Mouse (Mus musculus) liver, embryonic 13.5 days (tissue): Measurements from ENCODE around the gene Nampt. TPM values are rescaled to one million over a fixed set of nuclear protein-coding genes. Genes with fewer than 3 reads are reported as not detected.

Experiments used
- ATAC-seq: fragments of 200-750 bp; cut with Nextera tagmentation; 2 replicates; pipeline ENCODE4 v1.8.0; 2017; ENCODE audit warnings: low read depth, mild to moderate bottlenecking, moderate number of reproducible peaks, moderate library complexity
- DNase-seq: peaks from one replicate; pipeline ENCODE4 v3.0.0; 2022
- H3K27ac ChIP-seq: fragments of 300-500 bp; sonication (generic); 2 replicates; pipeline ENCODE4 v1.5.1; 2015; ENCODE audit warnings: moderate library complexity, mild to moderate bottlenecking, inconsistent platforms
- H3K27me3 ChIP-seq: fragments of 300-500 bp; sonication (generic); 2 replicates; pipeline ENCODE4 v1.6.1; 2015; ENCODE audit warnings: mild to moderate bottlenecking, inconsistent platforms
- H3K36me3 ChIP-seq: fragments of 300-500 bp; sonication (generic); 2 replicates; pipeline ENCODE4 v1.6.1; 2015; ENCODE audit warnings: mild to moderate bottlenecking, inconsistent platforms
- H3K4me1 ChIP-seq: fragments of 300-500 bp; sonication (generic); replicated peaks from 2 replicates; pipeline ENCODE4 v1.6.1; 2015; ENCODE audit warnings: inconsistent platforms
- H3K4me2 ChIP-seq: fragments of 300-500 bp; sonication (generic); 2 replicates; pipeline ENCODE4 v1.6.1; 2015; ENCODE audit warnings: inconsistent platforms, mild to moderate bottlenecking, moderate library complexity
- H3K4me3 ChIP-seq: fragments of 300-500 bp; sonication (generic); replicated peaks from 2 replicates; pipeline ENCODE4 v1.5.1; 2015; ENCODE audit warnings: mild to moderate bottlenecking, inconsistent platforms
- H3K9ac ChIP-seq: fragments of 300-500 bp; sonication (generic); 2 replicates; pipeline ENCODE4 v1.6.1; 2015; ENCODE audit warnings: mild to moderate bottlenecking, inconsistent platforms
- H3K9me3 ChIP-seq: fragments of 300-500 bp; sonication (generic); replicated peaks from 2 replicates; pipeline ENCODE4 v1.6.1; 2016; ENCODE audit warnings: inconsistent platforms
- WGBS: fragments of 180-500 bp; shearing (Covaris S2); methylation state at CpG from one replicate; pipeline ENCODE4 v1.1.7; 2015; ENCODE audit not compliant: insufficient replicate concordance; 5-methylcytosine and 5-hydroxymethylcytosine counted together
- polyA plus RNA-seq: library from polyadenylated mRNA; unstranded; fragments of >200 nt; fragmentation: Nextera tagmentation; extraction: Ambion mirVana; gene quantifications from 2 replicates; pipeline ENCODE4 v1.2.1, GENCODE M21; 2015

Gene Nampt
- polyA plus RNA-seq, 1 experiment from 2014 or later = 10.6 TPM

GRCm38 (mm10) chr12:32853757-32854156 lies 34.4 kb downstream of the Nampt start:
- no peaks in the 10 kb centered on the region for H3K4me1 ChIP-seq
- DNase-seq (no peak), ATAC-seq (no peak)
- 82% methylated on average over 5 of the region's 5 CpGs for WGBS
- no peak overlapping the region for H3K27ac ChIP-seq
- H3K4me3 ChIP-seq = no peak overlapping the region
- H3K36me3 ChIP-seq = peaks cover 10% of the 10 kb centered on the region
- H3K4me2 ChIP-seq = no peak overlapping the region
- no peaks in the 10 kb centered on the region for H3K9me3 ChIP-seq
- no peaks in the 10 kb centered on the region for H3K27me3 ChIP-seq
- H3K9ac ChIP-seq = no peak overlapping the region

DNA sequence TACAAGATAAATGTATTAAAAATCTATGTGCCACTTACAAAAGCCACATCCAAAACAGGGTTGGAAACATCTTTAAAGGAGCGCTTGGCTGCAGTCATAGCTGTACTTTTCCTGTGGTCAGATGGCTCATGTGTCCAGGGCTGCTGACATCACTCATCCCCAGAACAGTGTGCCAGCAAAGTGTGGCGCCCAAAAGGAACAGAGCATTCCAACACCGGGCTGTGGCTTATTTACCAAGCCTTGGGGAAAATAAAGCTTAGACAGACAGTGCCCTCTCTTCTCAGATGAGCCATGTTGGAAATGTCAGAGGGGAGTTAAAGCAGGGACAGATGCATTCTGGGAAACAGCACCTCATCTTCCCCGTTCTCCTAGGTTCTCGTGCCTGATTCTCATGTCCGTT lies 35.5 kb downstream of the Nampt start:
- Histone ChIP-seq H3K9ac (no peak overlapping the region), H3K4me2 (no peak overlapping the region), H3K4me1 (no peaks in the 10 kb centered on the region), H3K4me3 (no peak overlapping the region), H3K27me3 (no peaks in the 10 kb centered on the region), H3K9me3 (no peaks in the 10 kb centered on the region), H3K36me3 (peaks cover 5% of the 10 kb centered on the region), H3K27ac (no peak overlapping the region)
- DNase-seq (no peak), ATAC-seq (no peak)
- WGBS = 71% methylated on average over 6 of the region's 6 CpGs

DNA sequence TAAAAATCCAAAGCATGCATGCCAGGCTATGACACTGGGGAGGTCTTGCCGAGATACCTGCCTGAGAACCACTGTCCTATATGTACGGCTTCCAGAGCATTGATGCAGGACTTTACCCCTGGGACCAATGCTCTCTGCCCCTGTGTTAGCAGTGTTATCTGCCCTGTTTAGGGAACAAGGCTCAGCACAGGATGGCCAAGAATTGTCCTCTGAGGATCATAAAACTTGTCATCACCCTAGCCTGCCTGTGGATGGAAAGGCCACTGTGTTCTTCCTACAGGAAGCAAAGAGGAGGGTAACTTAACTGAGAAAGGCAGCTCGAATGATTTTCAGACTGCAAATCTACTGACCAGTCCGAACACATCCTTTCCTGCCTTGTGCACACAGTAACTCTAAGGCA lies 36.1 kb downstream of the Nampt start:
- WGBS = 61% methylated on average over 4 of the region's 4 CpGs

DNA sequence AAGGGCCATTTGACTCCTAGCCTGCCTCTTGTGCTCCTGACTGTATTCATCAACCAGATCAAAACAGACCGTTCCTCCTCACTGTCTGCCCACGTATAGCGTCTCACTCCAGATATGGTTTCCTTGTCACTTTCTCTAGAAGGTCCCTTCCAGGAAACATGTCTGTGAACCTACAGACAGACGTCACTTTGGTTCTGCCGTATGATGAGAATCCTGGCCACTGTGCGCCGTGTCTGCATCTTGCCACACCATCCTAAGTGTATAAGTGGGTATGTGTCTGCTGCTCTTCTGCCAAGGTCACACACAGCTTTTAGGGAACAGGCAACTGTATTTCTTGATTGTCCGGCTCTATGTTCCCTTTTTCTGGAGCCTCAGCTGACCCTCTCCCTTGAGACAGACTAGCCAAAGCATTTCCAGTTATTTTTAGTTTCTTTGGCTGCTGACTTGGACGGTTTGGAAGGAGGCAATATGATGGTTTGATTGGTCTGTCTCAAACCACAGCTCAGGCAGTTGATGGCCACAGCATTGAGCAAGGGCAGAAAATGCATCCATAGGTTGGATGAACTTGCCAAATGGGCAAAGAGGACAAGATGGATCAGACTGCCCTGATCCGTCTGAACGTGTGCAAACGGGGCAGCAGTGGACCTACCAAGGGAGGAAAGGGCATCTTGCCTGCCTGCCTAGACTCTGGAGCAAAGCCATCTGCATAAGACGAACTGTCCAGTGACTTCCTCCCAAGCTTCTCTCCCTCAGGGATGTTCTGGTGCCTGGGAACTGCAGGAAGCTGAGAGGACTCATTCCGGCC lies 37.6 kb downstream of the Nampt start:
- DNase-seq (no peak), ATAC-seq (no peak)

More for the DNA sequence above, 36.1 kb downstream of the Nampt start:
- Histone ChIP-seq H3K36me3 (peaks cover 4% of the 10 kb centered on the region), H3K4me2 (no peak overlapping the region), H3K4me3 (no peak overlapping the region), H3K27me3 (no peaks in the 10 kb centered on the region), H3K27ac (no peak overlapping the region), H3K4me1 (no peaks in the 10 kb centered on the region), H3K9me3 (no peaks in the 10 kb centered on the region), H3K9ac (no peak overlapping the region)
- ATAC-seq = no peak
- DNase-seq = no peak

DNA sequence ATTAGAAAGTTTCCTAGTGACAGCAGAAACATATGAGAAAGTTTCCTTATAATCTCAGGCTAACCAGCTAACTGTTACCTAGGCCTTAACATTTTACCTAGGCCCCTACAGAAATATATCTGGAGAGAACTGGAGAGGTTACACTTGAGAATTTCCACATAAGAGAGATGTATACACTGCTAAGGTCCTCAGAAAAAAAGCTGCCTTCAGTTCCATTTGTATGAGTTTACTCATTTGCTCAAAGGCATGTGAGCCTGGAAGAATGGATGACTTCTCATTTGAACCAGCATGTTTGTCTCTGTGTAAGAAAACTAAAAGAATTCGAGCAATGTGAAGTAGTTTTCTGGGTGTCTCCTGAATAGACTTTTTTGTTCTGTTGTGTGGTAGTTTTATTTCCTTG lies 39.1 kb downstream of the Nampt start:
- no peak overlapping the region for H3K4me3 ChIP-seq
- H3K4me2 ChIP-seq = no peak overlapping the region
- no peaks in the 10 kb centered on the region for H3K4me1 ChIP-seq
- DNase-seq (no peak), ATAC-seq (no peak)
- no peaks in the 10 kb centered on the region for H3K27me3 ChIP-seq
- H3K27ac ChIP-seq = no peak overlapping the region
- H3K9me3 ChIP-seq = no peaks in the 10 kb centered on the region
- H3K36me3 ChIP-seq = no peaks in the 10 kb centered on the region
- H3K9ac ChIP-seq = no peak overlapping the region
- 50% methylated on average over 1 of the region's 1 CpGs for WGBS

More for the DNA sequence above, 37.6 kb downstream of the Nampt start:
- Histone ChIP-seq H3K4me2 (no peak overlapping the region), H3K36me3 (no peaks in the 10 kb centered on the region), H3K9me3 (no peaks in the 10 kb centered on the region), H3K4me3 (no peak overlapping the region), H3K27me3 (no peaks in the 10 kb centered on the region), H3K27ac (no peak overlapping the region), H3K4me1 (no peaks in the 10 kb centered on the region), H3K9ac (no peak overlapping the region)
- WGBS = 44% methylated on average over 14 of the region's 14 CpGs

DNA sequence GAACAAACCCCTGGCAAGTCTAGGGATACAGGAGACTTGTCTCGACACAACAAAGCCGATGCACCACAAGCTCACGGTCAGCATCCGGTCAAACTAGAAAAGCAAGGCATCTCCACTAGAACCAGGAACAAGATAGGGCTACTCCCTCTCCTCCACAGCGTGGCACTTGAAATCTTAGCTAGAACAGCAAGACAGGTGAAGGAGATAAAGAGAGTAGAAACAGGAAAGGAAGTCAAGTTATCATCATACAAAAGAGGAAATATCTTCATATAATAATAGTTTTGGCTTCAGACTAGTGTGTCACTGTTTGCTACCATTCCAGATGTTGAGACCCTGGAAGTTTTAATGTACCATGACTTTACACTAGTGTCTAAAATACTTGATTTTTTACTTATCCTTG lies 41.5 kb downstream of the Nampt start:
- no peaks in the 10 kb centered on the region for H3K9me3 ChIP-seq
- H3K36me3 ChIP-seq = no peaks in the 10 kb centered on the region
- ATAC-seq (no peak), DNase-seq (no peak)
- H3K27ac ChIP-seq = no peak overlapping the region
- no peak overlapping the region for H3K4me2 ChIP-seq
- no peaks in the 10 kb centered on the region for H3K4me1 ChIP-seq
- 56% methylated on average over 5 of the region's 5 CpGs for WGBS
- H3K27me3 ChIP-seq = no peaks in the 10 kb centered on the region
- H3K4me3 ChIP-seq = no peak overlapping the region
- no peak overlapping the region for H3K9ac ChIP-seq

- no peak overlapping the region for H3K9ac ChIP-seq
- ATAC-seq = no peak
- no peak overlapping the region for H3K27ac ChIP-seq
- H3K4me2 ChIP-seq = no peak overlapping the region
- no peak for DNase-seq
- H3K36me3 ChIP-seq = no peaks in the 10 kb centered on the region
- H3K4me3 ChIP-seq = no peak overlapping the region
- H3K4me1 ChIP-seq = no peaks in the 10 kb centered on the region
- no peaks in the 10 kb centered on the region for H3K27me3 ChIP-seq
- H3K9me3 ChIP-seq = no peaks in the 10 kb centered on the region
- WGBS = 61% methylated on average over 5 of the region's 5 CpGs
Measured at GRCm38 (mm10) chr12:32870815-32871214, 51.5 kb downstream of the Nampt start.

- DNase-seq (no peak), ATAC-seq (no peak)
- Histone ChIP-seq H3K4me2 (no peak overlapping the region), H3K4me3 (no peak overlapping the region), H3K4me1 (no peaks in the 10 kb centered on the region), H3K9ac (no peak overlapping the region), H3K27ac (no peak overlapping the region), H3K27me3 (no peaks in the 10 kb centered on the region), H3K9me3 (no peaks in the 10 kb centered on the region), H3K36me3 (no peaks in the 10 kb centered on the region)
- 69% methylated on average over 9 of the region's 9 CpGs for WGBS
Measured at GRCm38 (mm10) chr12:32877500-32877899, 58.2 kb downstream of the Nampt start.

DNA sequence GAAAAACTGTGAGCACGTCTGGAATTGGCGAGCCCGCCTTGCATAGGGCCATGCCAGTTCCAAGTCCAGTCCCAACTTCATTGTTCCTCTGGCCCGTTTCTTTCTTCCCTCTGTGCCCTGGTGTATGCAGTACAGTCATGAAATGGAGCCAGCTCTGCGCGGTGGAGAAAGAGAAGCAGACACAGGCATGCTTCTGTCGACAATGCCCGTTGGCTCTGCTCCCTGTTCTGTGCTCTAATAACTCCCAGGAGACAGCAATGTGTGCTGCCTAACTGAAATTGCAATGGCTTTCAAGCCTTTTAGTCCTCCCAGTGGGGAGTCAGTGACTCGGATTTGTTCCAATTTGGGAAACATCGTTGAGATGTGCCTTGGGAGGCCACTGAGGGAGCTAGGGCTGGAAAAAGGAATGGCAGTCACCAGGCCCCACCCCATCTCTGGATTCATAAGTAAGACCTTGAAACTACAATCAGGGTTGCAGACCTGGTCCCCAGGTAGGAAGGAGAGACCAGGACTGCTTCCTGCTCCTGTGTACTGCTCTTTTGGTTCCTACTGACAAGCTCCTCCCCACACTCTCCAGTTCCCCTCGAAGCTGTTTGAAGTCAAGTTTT lies 58.7 kb downstream of the Nampt start:
- 67% methylated on average over 11 of the region's 11 CpGs for WGBS
- H3K4me3 ChIP-seq = no peak overlapping the region

GRCm38 (mm10) chr12:32879371-32879770 lies 60.0 kb downstream of the Nampt start:
- no peaks in the 10 kb centered on the region for H3K36me3 ChIP-seq
- H3K9ac ChIP-seq = no peak overlapping the region
- H3K9me3 ChIP-seq = no peaks in the 10 kb centered on the region
- no peaks in the 10 kb centered on the region for H3K27me3 ChIP-seq
- DNase-seq (no peak), ATAC-seq (no peak)
- H3K4me2 ChIP-seq = no peak overlapping the region
- 70% methylated on average over 3 of the region's 3 CpGs for WGBS
- no peak overlapping the region for H3K27ac ChIP-seq
- H3K4me3 ChIP-seq = no peak overlapping the region
- no peaks in the 10 kb centered on the region for H3K4me1 ChIP-seq

More for the DNA sequence above, 58.7 kb downstream of the Nampt start:
- no peaks in the 10 kb centered on the region for H3K4me1 ChIP-seq
- H3K27ac ChIP-seq = no peak overlapping the region
- H3K36me3 ChIP-seq = no peaks in the 10 kb centered on the region
- H3K9me3 ChIP-seq = no peaks in the 10 kb centered on the region
- ATAC-seq = no peak
- H3K4me2 ChIP-seq = no peak overlapping the region
- no peaks in the 10 kb centered on the region for H3K27me3 ChIP-seq
- no peak overlapping the region for H3K9ac ChIP-seq
- no peak for DNase-seq

- Histone ChIP-seq H3K4me1 (no peaks in the 10 kb centered on the region), H3K27me3 (no peaks in the 10 kb centered on the region), H3K9me3 (no peaks in the 10 kb centered on the region), H3K36me3 (no peaks in the 10 kb centered on the region), H3K27ac (no peak overlapping the region), H3K4me3 (no peak overlapping the region), H3K9ac (no peak overlapping the region), H3K4me2 (no peak overlapping the region)
- DNase-seq (no peak), ATAC-seq (no peak)
- 73% methylated on average over 9 of the region's 9 CpGs for WGBS
Measured at GRCm38 (mm10) chr12:32884356-32884755, 65.0 kb downstream of the Nampt start.

DNA sequence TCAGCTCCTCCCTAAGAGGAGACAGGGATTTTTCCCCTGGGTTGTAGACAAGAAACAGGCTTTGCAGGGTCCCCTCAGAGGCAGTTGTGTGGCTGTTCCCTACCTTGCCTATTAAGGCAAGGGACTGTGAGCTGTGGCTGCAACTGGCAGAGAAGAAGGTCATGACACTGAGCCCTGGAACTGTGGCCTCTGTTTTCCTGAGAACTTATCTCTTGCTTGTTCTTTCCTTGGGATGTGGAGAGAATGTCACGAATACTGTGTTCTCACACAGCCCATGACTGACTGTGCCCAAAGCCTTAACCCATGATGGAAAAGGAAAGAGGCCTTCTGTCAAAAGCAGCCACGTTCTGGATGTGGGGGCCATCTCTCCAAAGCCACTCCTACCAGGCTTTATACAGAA lies 65.7 kb downstream of the Nampt start:
- ATAC-seq (no peak), DNase-seq (no peak)
- Histone ChIP-seq H3K27ac (no peak overlapping the region), H3K36me3 (no peaks in the 10 kb centered on the region), H3K4me1 (no peaks in the 10 kb centered on the region), H3K4me3 (no peak overlapping the region), H3K9me3 (no peaks in the 10 kb centered on the region), H3K27me3 (no peaks in the 10 kb centered on the region), H3K9ac (no peak overlapping the region), H3K4me2 (no peak overlapping the region)
- 40% methylated on average over 2 of the region's 2 CpGs for WGBS
